Mouse (Mus musculus) heart, postnatal 0 days (tissue): ENCODE results near the gene Sec14l4. TPM values are rescaled to one million over a fixed set of nuclear protein-coding genes. Genes with fewer than 3 reads are reported as not detected.

Source experiments
- ATAC-seq: fragments of 200-750 bp; cut with Nextera tagmentation; 2 replicates; pipeline ENCODE4 v1.8.0; 2017; ENCODE audit warnings: low read depth, moderate number of reproducible peaks, moderate library complexity; ENCODE audit not compliant: insufficient read depth
- DNase-seq: peaks from one replicate; pipeline ENCODE4 v3.0.0-alpha.2; 2016; ENCODE audit warnings: low spot score
- H3K27ac ChIP-seq: fragments of 300-500 bp; sonication (generic); 2 replicates; pipeline ENCODE4 v1.5.1; 2014; ENCODE audit warnings: low read depth, mild to moderate bottlenecking
- H3K27me3 ChIP-seq: fragments of 300-500 bp; sonication (generic); 2 replicates; pipeline ENCODE4 v1.6.1; 2014; ENCODE audit warnings: low read length, mixed read lengths; ENCODE audit not compliant: control insufficient read depth, insufficient read depth
- H3K36me3 ChIP-seq: fragments of 300-500 bp; sonication (generic); replicated peaks from 2 replicates; pipeline ENCODE4 v1.6.1; 2014; ENCODE audit warnings: low read length, mixed read lengths; ENCODE audit not compliant: control insufficient read depth, insufficient read depth
- H3K4me1 ChIP-seq: fragments of 300-500 bp; sonication (generic); 2 replicates; pipeline ENCODE4 v1.6.1; 2014; ENCODE audit warnings: antibody characterized with exemption; ENCODE audit not compliant: control insufficient read depth, insufficient read depth
- H3K4me2 ChIP-seq: fragments of 300-500 bp; sonication (generic); 2 replicates; pipeline ENCODE4 v1.6.1; 2014; ENCODE audit warnings: low read depth, mild to moderate bottlenecking, low read length, moderate library complexity
- H3K4me3 ChIP-seq: fragments of 300-500 bp; sonication (generic); 2 replicates; pipeline ENCODE4 v1.5.1; 2014; ENCODE audit warnings: low read depth, low read length
- H3K9ac ChIP-seq: fragments of 300-500 bp; sonication (generic); replicated peaks from 2 replicates; pipeline ENCODE4 v1.6.1; 2014; ENCODE audit warnings: low read depth, low read length, mixed read lengths
- H3K9me3 ChIP-seq: fragments of 300-500 bp; sonication (generic); replicated peaks from 2 replicates; pipeline ENCODE4 v1.6.1; 2016; ENCODE audit warnings: low read length; ENCODE audit not compliant: control insufficient read depth
- CTCF ChIP-seq: IDR thresholded peaks from 2 replicates; pipeline ENCODE4 v1.5.1; 2016; ENCODE audit warnings: antibody characterized with exemption, control low read depth, low read depth
- EP300 ChIP-seq: IDR thresholded peaks from 2 replicates; pipeline ENCODE4 v1.6.1; 2016; ENCODE audit warnings: antibody characterized with exemption, low read depth
- WGBS: fragments of 180-500 bp; shearing (Covaris S2); extraction: QIAGEN DNeasy Blood & Tissue Kit; methylation state at CpG from one replicate; pipeline ENCODE4 v1.1.7; 2014; 5-methylcytosine and 5-hydroxymethylcytosine counted together
- polyA plus RNA-seq: library from polyadenylated mRNA; unstranded; fragments of >200 nt; fragmentation: Nextera tagmentation; extraction: Ambion mirVana; gene quantifications from 2 replicates; pipeline ENCODE4 v1.2.1, GENCODE M21; 2015
- total RNA-seq: library from RNA; depleted of rRNA; stranded (reverse); fragments of >200 nt; gene quantifications from 2 replicates; pipeline ENCODE4 v1.2.3, GENCODE M21; 2014; ENCODE audit warnings: low replicate concordance

Gene Sec14l4
- total and polyA plus RNA-seq, 2 experiments from 2014 or later = not detected

DNA sequence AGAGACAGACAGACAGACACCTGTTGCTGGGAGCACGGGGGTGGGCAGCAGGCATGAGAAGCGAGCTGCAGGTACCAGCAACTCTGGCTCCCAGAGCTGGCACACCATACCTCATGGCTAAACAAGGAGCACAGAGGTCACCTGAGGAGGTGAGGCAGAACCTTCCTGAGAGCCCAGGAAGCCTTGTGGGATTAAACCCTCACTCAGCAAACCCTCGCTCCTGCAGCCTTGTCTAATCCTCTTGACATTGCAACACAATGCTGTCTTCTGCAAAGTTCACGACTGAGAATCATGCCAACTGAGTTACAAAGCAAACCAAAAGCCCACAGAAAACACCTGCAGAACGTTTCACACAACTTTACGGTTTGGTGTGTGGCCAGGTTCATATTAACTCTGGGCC lies 17.2 kb downstream of the Sec14l4 start:
- H3K36me3 ChIP-seq = no peaks in the 10 kb centered on the region
- ATAC-seq = no peak
- no peak for TF ChIP-seq EP300
- TF ChIP-seq CTCF = no peak
- no peaks in the 10 kb centered on the region for H3K27me3 ChIP-seq
- no peak overlapping the region for H3K27ac ChIP-seq
- no peak overlapping the region for H3K9ac ChIP-seq
- H3K9me3 ChIP-seq = no peaks in the 10 kb centered on the region; the same call in 1 of the 2 replicates
- H3K4me1 ChIP-seq = no peaks in the 10 kb centered on the region
- no peak overlapping the region for H3K4me2 ChIP-seq
- no peak for DNase-seq
- no peak overlapping the region for H3K4me3 ChIP-seq
- WGBS = 81% methylated on average over 6 of the region's 6 CpGs

DNA sequence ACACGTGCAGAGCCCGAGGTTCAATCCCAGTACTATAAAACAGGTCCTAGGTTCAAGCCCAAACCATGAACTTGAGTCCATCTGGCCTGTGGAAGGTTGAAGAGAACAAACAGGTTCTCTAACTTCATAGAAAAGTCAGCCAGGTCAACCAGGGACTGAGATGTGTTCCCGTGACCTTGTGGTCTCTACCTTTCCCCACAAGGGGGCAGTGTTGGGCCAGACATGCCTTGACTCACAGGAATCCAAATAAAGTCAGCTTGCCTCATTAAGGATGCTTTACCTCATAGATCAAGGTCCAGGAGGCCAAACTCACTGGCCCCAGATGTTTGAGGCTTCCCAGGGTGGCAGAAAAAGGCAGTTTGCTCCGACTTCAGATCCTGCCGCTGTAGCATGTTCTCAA lies 22.3 kb downstream of the Sec14l4 start:
- DNase-seq (peak; percentile 55), ATAC-seq (no peak)
- no peak overlapping the region for H3K9ac ChIP-seq
- TF ChIP-seq CTCF (peak; percentile 83), EP300 (no peak)
- WGBS = 20% methylated on average over 5 of the region's 5 CpGs
- no peaks in the 10 kb centered on the region for H3K4me1 ChIP-seq
- no peaks in the 10 kb centered on the region; the same call in 1 of the 2 replicates for H3K9me3 ChIP-seq
- no peaks in the 10 kb centered on the region for H3K27me3 ChIP-seq
- no peak overlapping the region for H3K27ac ChIP-seq
- no peak overlapping the region for H3K4me3 ChIP-seq
- H3K4me2 ChIP-seq = no peak overlapping the region
- H3K36me3 ChIP-seq = no peaks in the 10 kb centered on the region

DNA sequence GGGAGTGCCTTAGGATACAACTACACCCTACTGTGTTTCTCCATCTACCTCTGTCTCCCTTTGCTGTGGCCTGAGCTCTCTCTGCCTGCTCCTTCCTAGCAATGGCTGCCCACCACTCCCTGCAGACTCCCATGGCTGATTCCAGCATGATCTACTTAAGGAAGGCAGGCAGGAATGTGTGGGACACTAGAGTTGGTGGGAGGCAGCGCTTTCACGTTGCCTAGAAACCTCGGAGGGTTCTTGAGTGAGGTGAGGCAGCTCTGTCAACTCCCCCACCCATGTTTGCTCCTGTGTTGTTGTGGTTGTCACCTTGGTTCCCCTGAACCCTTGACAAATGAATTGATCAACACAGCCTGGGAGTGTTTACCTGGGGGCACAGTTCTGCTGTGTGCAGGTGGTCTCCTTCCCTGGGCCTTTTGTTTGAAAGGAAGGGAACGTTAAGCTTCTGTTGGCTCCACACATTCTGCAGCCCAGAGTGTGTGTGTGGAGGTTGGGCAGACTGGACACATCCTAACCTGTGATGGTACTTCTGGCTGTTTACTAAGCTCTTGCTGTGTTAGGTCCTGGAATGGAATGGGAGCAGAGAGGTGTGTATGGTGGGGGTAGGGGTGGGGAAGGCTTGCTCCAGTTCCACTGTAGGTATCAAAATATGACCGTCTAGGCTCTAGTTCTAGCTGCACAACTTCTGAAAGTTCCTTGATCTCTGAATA lies 29.8 kb downstream of the Sec14l4 start:
- H3K27ac ChIP-seq = no peak overlapping the region
- TF ChIP-seq EP300 (no peak), CTCF (no peak)

DNA sequence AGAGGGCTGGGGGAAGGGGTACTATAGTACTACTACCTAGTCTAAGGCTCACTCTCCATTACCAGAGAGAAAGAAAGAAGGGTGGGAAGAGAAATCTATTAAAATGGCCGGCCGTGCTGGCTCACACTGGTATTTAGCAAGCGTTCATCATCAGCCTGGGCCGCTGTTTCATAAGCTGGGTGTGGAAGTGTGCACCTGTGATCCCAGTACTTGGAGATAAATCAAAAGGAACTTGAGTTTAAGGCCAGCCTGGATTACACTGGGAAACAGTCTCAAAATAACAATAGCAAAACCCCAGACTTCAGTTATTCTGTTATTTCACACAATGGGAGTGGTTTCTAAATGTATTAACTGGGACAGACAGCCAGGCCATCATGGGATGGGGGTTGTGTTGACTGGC lies 31.3 kb downstream of the Sec14l4 start:
- WGBS = 73% methylated on average over 4 of the region's 4 CpGs
- H3K27me3 ChIP-seq = no peaks in the 10 kb centered on the region
- no peak overlapping the region for H3K4me2 ChIP-seq
- ATAC-seq (no peak), DNase-seq (no peak)
- no peak overlapping the region for H3K27ac ChIP-seq
- no peaks in the 10 kb centered on the region for H3K4me1 ChIP-seq
- TF ChIP-seq EP300 = no peak
- no peak for TF ChIP-seq CTCF
- no peaks in the 10 kb centered on the region for H3K9me3 ChIP-seq
- no peak overlapping the region for H3K9ac ChIP-seq
- no peaks in the 10 kb centered on the region for H3K36me3 ChIP-seq
- no peak overlapping the region for H3K4me3 ChIP-seq

More for the DNA sequence above, 29.8 kb downstream of the Sec14l4 start:
- ATAC-seq = no peak
- no peak for DNase-seq
- Histone ChIP-seq H3K36me3 (no peaks in the 10 kb centered on the region), H3K9ac (no peak overlapping the region), H3K27me3 (no peaks in the 10 kb centered on the region), H3K4me1 (no peaks in the 10 kb centered on the region), H3K4me3 (no peak overlapping the region), H3K9me3 (no peaks in the 10 kb centered on the region), H3K4me2 (no peak overlapping the region)
- WGBS = 61% methylated on average over 5 of the region's 5 CpGs

DNA sequence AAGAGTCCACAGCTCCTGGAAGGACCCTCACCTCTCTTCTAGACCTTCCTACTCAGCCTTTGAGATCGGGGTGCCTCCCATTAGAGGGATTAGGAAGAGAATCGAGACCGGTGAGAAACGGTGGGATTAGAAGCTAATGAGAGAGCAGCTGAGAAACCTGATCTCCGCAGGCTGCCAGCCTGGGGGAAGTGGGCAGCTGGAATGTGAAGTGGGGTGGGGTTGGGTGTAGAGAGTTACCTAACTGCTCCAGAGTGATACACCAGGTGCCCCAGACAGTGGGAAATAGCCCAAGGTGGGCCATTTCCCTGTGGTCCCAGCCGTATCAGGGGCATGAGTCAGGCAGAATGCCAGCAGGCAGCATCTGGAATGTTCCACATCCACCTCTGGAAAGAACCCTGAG lies 31.7 kb downstream of the Sec14l4 start:
- Histone ChIP-seq H3K9ac (no peak overlapping the region), H3K36me3 (no peaks in the 10 kb centered on the region), H3K4me1 (no peaks in the 10 kb centered on the region), H3K27me3 (no peaks in the 10 kb centered on the region), H3K4me2 (no peak overlapping the region), H3K9me3 (no peaks in the 10 kb centered on the region), H3K27ac (no peak overlapping the region), H3K4me3 (no peak overlapping the region)
- 30% methylated on average over 6 of the region's 6 CpGs for WGBS
- DNase-seq (no peak), ATAC-seq (no peak)
- TF ChIP-seq CTCF (no peak), EP300 (no peak)

DNA sequence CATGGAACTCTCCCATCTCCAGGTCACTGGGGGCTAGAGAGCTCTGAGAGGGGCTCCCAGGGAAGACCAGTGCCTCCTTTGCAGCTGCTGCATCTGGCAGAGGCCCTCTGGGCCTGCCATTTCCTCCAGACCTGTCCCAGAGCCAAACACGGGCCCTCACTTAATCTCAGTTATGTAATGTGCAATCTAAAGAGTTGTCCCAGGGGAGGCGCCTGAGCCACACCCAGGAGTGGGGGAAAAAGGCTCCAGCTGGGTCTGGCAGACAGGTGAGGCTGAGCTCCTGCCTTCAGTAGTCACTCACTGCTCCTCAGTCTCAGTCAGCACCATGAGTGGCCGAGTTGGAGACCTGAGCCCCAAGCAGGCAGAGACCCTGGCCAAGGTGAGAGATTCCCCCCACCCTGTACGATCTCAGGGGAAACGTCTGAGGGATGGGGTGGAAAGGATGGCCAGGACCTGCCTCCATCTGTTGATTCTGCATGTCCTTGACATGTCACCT lies 33.4 kb downstream of the Sec14l4 start, which contains the start of gene Sec14l3:
Gene Sec14l3 (plus strand): TSS at position 215 of the 496 bp plus-strand sequence.
- Histone ChIP-seq H3K9me3 (no peaks in the 10 kb centered on the region), H3K9ac (no peak within 1 kb of the TSS), H3K27ac (no peak within 1 kb of the TSS), H3K4me3 (no peak within 1 kb of the TSS), H3K4me2 (no peak within 1 kb of the TSS), H3K4me1 (no peaks in the 10 kb centered on the region), H3K36me3 (no peaks in the 10 kb centered on the region), H3K27me3 (no peaks in the 10 kb centered on the region)
- DNase-seq = no peak
- 41% methylated on average over 5 of the region's 5 CpGs for WGBS
- ATAC-seq = no peak
- TF ChIP-seq CTCF (no peak), EP300 (no peak)
